Mouse (Mus musculus): Measurements from ENCODE around the gene 5430427O19Rik. TPM values are rescaled to one million over a fixed set of nuclear protein-coding genes. Genes with fewer than 3 reads are reported as not detected.

Gene 5430427O19Rik
- polyA plus RNA-seq, 1 experiment from 2014 or later = 17.1 TPM

DNA sequence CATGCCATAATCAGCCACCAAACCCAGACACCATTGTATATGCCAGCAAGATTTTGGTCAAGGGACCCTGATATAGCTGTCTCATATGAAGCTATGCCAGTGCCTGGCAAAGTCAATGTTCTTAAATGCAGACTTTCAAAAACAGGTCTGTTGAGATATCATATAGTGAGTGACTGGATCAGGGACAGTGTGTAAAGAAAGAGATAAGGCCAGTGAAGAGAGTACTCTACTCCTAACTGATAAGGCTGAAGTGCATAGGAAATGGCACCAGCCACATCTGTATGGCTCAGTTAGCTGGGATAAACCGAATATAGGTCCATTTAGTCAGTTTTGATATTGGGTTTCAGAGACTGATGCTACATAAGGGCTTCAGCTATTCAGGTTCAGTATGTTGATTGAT lies 31.0 kb downstream of the 5430427O19Rik start:
- no peak overlapping the region for H3K27ac ChIP-seq
- 75% methylated on average over 1 of the region's 1 CpGs for WGBS (ENCODE audit: missing documents)
- H3K79me2 ChIP-seq (ENCODE audit: inconsistent target) = no peaks in the 10 kb centered on the region
- H3K36me3 ChIP-seq (ENCODE audit: inconsistent target) = no peaks in the 10 kb centered on the region
- H3K4me3 ChIP-seq (ENCODE audit: inconsistent target) = no peak overlapping the region

DNA sequence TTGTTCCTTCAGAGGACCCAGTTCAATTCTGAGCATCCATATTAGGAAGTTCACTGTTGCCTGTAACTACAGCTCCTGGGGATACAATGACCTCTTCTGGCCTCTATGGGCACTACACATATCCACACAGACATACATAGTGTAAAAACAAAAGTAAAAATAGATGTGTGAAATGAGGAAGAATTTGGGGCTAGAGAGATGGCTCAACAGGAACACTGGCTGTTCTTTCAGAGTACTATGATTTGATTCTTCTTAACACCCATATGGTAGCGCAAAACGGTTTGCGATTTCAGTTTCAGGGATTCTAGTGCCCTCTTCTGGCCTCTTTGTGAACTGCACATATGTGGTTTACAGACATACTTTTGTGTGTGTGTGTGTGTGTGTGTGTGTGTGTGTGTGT lies 48.9 kb downstream of the 5430427O19Rik start:
- Histone ChIP-seq H3K27ac (no peak overlapping the region), H3K4me3 (ENCODE audit: inconsistent target) (no peak overlapping the region), H3K79me2 (ENCODE audit: inconsistent target) (no peaks in the 10 kb centered on the region), H3K36me3 (ENCODE audit: inconsistent target) (no peaks in the 10 kb centered on the region)
- 20% methylated on average over 3 of the region's 3 CpGs for WGBS (ENCODE audit: missing documents)

DNA sequence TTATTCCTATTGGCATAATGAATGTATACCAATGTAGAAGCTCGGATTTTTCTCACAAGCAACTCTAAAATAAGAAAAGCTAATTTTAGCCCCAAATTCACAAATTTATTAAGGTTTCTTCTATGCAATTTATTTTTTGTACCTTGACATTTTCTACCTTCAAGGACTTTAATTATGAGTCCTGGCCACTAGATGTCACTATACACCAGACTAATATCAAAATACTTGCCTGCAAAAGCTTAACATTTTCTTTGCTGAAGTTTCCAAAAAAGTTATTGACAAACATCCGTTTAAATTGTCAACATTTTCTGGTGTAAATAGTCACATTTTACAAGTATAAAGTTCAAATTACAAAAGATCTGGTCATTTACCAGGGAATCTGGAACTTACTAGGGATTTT lies 62.8 kb downstream of the 5430427O19Rik start:
- 7% methylated on average over 2 of the region's 2 CpGs for WGBS (ENCODE audit: missing documents)
- no peaks in the 10 kb centered on the region for H3K36me3 ChIP-seq (ENCODE audit: inconsistent target)
- H3K79me2 ChIP-seq (ENCODE audit: inconsistent target) = no peaks in the 10 kb centered on the region
- H3K27ac ChIP-seq = no peak overlapping the region
- no peak overlapping the region for H3K4me3 ChIP-seq (ENCODE audit: inconsistent target)

Other genes with a start within 250 kb of the 5430427O19Rik start
- gene Gk, start 93.5 kb upstream of the 5430427O19Rik start, polyA plus RNA-seq (2018) = 9.0 to 15.4 TPM (median 10.1 TPM) in 3 replicates
- gene Samt3, start 173.8 kb downstream of the 5430427O19Rik start, polyA plus RNA-seq (2018) = not detected in 3 replicates